Mouse (Mus musculus) megakaryocyte-erythroid progenitor cell, adult 5-6 weeks (primary cell): Measurements from ENCODE around the gene Zfp354c. TPM values are rescaled to one million over a fixed set of nuclear protein-coding genes. Genes with fewer than 3 reads are reported as not detected.

Experiments
- total RNA-seq, 2 experiments: library from RNA; stranded (forward) in 1 of 2; stranded (reverse) in 1 of 2; fragments of 200-1000, 215-1000 nt in 1 of 2; fragments of >200 nt in 1 of 2; fragmentation: Nextera tagmentation in 1 of 2; gene quantifications; 2 replicates each; pipeline ENCODE4 v1.2.3; 2014 to 2017

The Zfp354c gene
- total RNA-seq, 2 experiments from 2014 or later: 0.38 to 2.2 TPM

Other genes with a start within 250 kb of the Zfp354c start
- not detected in 2 replicates for gene Adamts2, start 225.6 kb downstream of the Zfp354c start, total RNA-seq (2014; fragmentation: Nextera tagmentation)
- not detected in 2 replicates for gene Adamts2, start 225.6 kb downstream of the Zfp354c start, total RNA-seq (2017)
- gene Zfp879, start 13.8 kb upstream of the Zfp354c start, total RNA-seq (2014; fragmentation: Nextera tagmentation): not detected in 2 replicates
- 0.08 and 0.14 TPM in 2 replicates for gene Zfp879, start 13.8 kb upstream of the Zfp354c start, total RNA-seq (2017)
- not detected in 2 replicates for gene Grm6, start 23.0 kb upstream of the Zfp354c start, total RNA-seq (2014; fragmentation: Nextera tagmentation)
- gene Grm6, start 23.0 kb upstream of the Zfp354c start, total RNA-seq (2017): not detected in 2 replicates
- not detected in 2 replicates for gene Zfp454, start 59.9 kb upstream of the Zfp354c start, total RNA-seq (2014; fragmentation: Nextera tagmentation)
- gene Zfp454, start 59.9 kb upstream of the Zfp354c start, total RNA-seq (2017): not detected in 2 replicates
- gene Zfp2, start 88.4 kb upstream of the Zfp354c start, total RNA-seq (2014; fragmentation: Nextera tagmentation): 4.1 and 9.2 TPM in 2 replicates
- gene Zfp2, start 88.4 kb upstream of the Zfp354c start, total RNA-seq (2017): 4.9 and 6.0 TPM in 2 replicates
- not detected in 2 replicates for gene Zfp354b, start 103.9 kb upstream of the Zfp354c start, total RNA-seq (2014; fragmentation: Nextera tagmentation)
- not detected in 2 replicates for gene Zfp354b, start 103.9 kb upstream of the Zfp354c start, total RNA-seq (2017)
- gene 4933414I15Rik, start 116.0 kb upstream of the Zfp354c start, total RNA-seq (2014; fragmentation: Nextera tagmentation): not detected in 2 replicates
- gene 4933414I15Rik, start 116.0 kb upstream of the Zfp354c start, total RNA-seq (2017): not detected in 2 replicates
- not detected in 2 replicates for gene Prop1, start 126.0 kb upstream of the Zfp354c start, total RNA-seq (2014; fragmentation: Nextera tagmentation)
- not detected in 2 replicates for gene Prop1, start 126.0 kb upstream of the Zfp354c start, total RNA-seq (2017)
- not detected in 2 replicates for gene Olfr1378, start 138.8 kb upstream of the Zfp354c start, total RNA-seq (2014; fragmentation: Nextera tagmentation)
- gene Olfr1378, start 138.8 kb upstream of the Zfp354c start, total RNA-seq (2017): not detected in 2 replicates
- gene Olfr1377, start 154.2 kb upstream of the Zfp354c start, total RNA-seq (2014; fragmentation: Nextera tagmentation): not detected in 2 replicates
- gene Olfr1377, start 154.2 kb upstream of the Zfp354c start, total RNA-seq (2017): not detected in 2 replicates
- gene Olfr51, start 175.9 kb upstream of the Zfp354c start, total RNA-seq (2014; fragmentation: Nextera tagmentation): not detected in 2 replicates
- gene Olfr51, start 175.9 kb upstream of the Zfp354c start, total RNA-seq (2017): not detected in 2 replicates
- gene Olfr54, start 186.5 kb upstream of the Zfp354c start, total RNA-seq (2014; fragmentation: Nextera tagmentation): not detected in 2 replicates
- gene Olfr54, start 186.5 kb upstream of the Zfp354c start, total RNA-seq (2017): not detected in 2 replicates
- gene Olfr1375, start 220.4 kb upstream of the Zfp354c start, total RNA-seq (2014; fragmentation: Nextera tagmentation): not detected in 2 replicates
- not detected in 2 replicates for gene Olfr1375, start 220.4 kb upstream of the Zfp354c start, total RNA-seq (2017)
- not detected in 2 replicates for gene Zfp354a, start 231.5 kb upstream of the Zfp354c start, total RNA-seq (2014; fragmentation: Nextera tagmentation)
- gene Zfp354a, start 231.5 kb upstream of the Zfp354c start, total RNA-seq (2017): not detected in 2 replicates